ENCODE assay signal across 8 mouse cellular contexts in genomic region chr6:14585827-14586226, GRCm38 (mm10).
DNase-seq lines count a peak whose midpoint lies in the region; ATAC-seq lines count a peak whose summit lies in the region.
"Had no signal": no experiment of that assay in that cellular context is flagged by ENCODE, and none has a peak within 500 bp of the region (broad histone marks: within the 10 kb centered on the region; RNA-seq: fewer than 3 reads in every experiment).

No protein-coding gene starts in this region.

- no peak for DNase-seq in kidney, postnatal 36 days
- DNase-seq in MN1 (ENCODE audit: low spot score), result peak; percentile 11
- DNase-seq in midbrain, embryonic 14.5 days, result peak; percentile 80
- DNase-seq in ovary, postnatal 36 days (ENCODE audit: low spot score), result no peak
- no peak for DNase-seq in right cerebral cortex, postnatal 14 days

- no peak overlapping the region for H3K27ac ChIP-seq in kidney, embryonic 15.5 days
- no peak overlapping the region for H3K27ac ChIP-seq in midbrain, embryonic 14.5 days (replicated peaks; ENCODE audit: low read depth, low read length)

- H3K4me3 ChIP-seq in kidney, embryonic 15.5 days (replicated peaks), result no peak overlapping the region
- H3K4me3 ChIP-seq in midbrain, embryonic 14.5 days (replicated peaks; ENCODE audit: low read depth, low read length), result no peak overlapping the region
- H3K4me3 ChIP-seq: lung, embryonic 15.5 days had no signal

- H3K27me3 ChIP-seq in kidney, embryonic 15.5 days, result no peaks in the 10 kb centered on the region
- no peaks in the 10 kb centered on the region for H3K27me3 ChIP-seq in midbrain, embryonic 14.5 days (ENCODE audit: control insufficient read depth, insufficient read depth, low read length)
- H3K27me3 ChIP-seq: lung, embryonic 15.5 days had no signal

- H3K4me2 ChIP-seq in kidney, embryonic 15.5 days, result no peak overlapping the region
- no peak overlapping the region for H3K4me2 ChIP-seq in midbrain, embryonic 14.5 days (ENCODE audit: low read length)
- H3K4me2 ChIP-seq: lung, embryonic 15.5 days had no signal

- no peaks in the 10 kb centered on the region for H3K9me3 ChIP-seq in kidney, embryonic 15.5 days (replicated peaks)
- no peaks in the 10 kb centered on the region for H3K9me3 ChIP-seq in midbrain, embryonic 14.5 days (ENCODE audit: control insufficient read depth, low read length)
- H3K9me3 ChIP-seq: lung, embryonic 15.5 days had no signal

- no peaks in the 10 kb centered on the region for H3K36me3 ChIP-seq in kidney, embryonic 15.5 days
- H3K36me3 ChIP-seq in midbrain, embryonic 14.5 days (ENCODE audit: control insufficient read depth, insufficient read depth, low read length), result no peaks in the 10 kb centered on the region
- H3K36me3 ChIP-seq: lung, embryonic 15.5 days had no signal

- H3K4me1 ChIP-seq in kidney, embryonic 15.5 days, result no peaks in the 10 kb centered on the region
- no peaks in the 10 kb centered on the region for H3K4me1 ChIP-seq in midbrain, embryonic 14.5 days (ENCODE audit: control insufficient read depth, insufficient read depth, low read length)
- H3K4me1 ChIP-seq: lung, embryonic 15.5 days had no signal

- ATAC-seq in kidney, embryonic 15.5 days (replicated peaks; ENCODE audit: low FRiP score), result peak; percentile 29; the same call in 1 of the 2 replicates
- peak; percentile 73 for ATAC-seq in common myeloid progenitor, adult 5-6 weeks (replicated peaks; ENCODE audit: low read depth, poor library complexity, severe bottlenecking)
- ATAC-seq in midbrain, embryonic 14.5 days (ENCODE audit: low FRiP score, low TSS enrichment), result peak; percentile 76; the same call in 1 of the 2 replicates

- WGBS in kidney, embryonic 15.5 days, result 29% methylated on average over 1 of the region's 1 CpGs
- WGBS in midbrain, embryonic 14.5 days, result 34% methylated on average over 1 of the region's 1 CpGs

- H3K9ac ChIP-seq in kidney, embryonic 15.5 days, result no peak overlapping the region
- no peak overlapping the region for H3K9ac ChIP-seq in midbrain, embryonic 14.5 days (replicated peaks; ENCODE audit: low read length)
- H3K9ac ChIP-seq: lung, embryonic 15.5 days had no signal

Comparison
In these comparisons a context has a peak if more than half of its experiments do, and no peak if none do; other contexts are left out.
1. DNase-seq: peak in MN1 (single experiment) and midbrain, embryonic 14.5 days (single experiment); none in kidney, postnatal 36 days (0 of 2), ovary, postnatal 36 days (single experiment) and right cerebral cortex, postnatal 14 days (single experiment).
2. Peak in every context shown above with its lines, with median percentiles within 50 percentile points of each other: ATAC-seq.